Mouse (Mus musculus): ENCODE data around the gene Oxsr1.
"Not testable (repeated sequence)": the region's sequence is repeated elsewhere in the genome, so short reads cannot be mapped to it uniquely, and the experiment has no call there.

Gene Oxsr1

GRCm38 (mm10) chr9:119219667-119220066 is 102.6 kb downstream of the Oxsr1 start:
- DNase-seq (ENCODE audit: low read depth, low spot score), result no peak

GRCm38 (mm10) chr9:119215341-119215740 is 106.9 kb downstream of the Oxsr1 start:
- not testable (repeated sequence) for DNase-seq (ENCODE audit: low read depth, low spot score)

- DNase-seq (ENCODE audit: low read depth, low spot score), result no peak
Measured at GRCm38 (mm10) chr9:119214601-119215000, 107.6 kb downstream of the Oxsr1 start.

- DNase-seq (ENCODE audit: low read depth, low spot score), result no peak
Measured at GRCm38 (mm10) chr9:119212996-119213395, 109.2 kb downstream of the Oxsr1 start.

- DNase-seq (ENCODE audit: low read depth, low spot score), result no peak
Measured at GRCm38 (mm10) chr9:119208998-119209397, 113.2 kb downstream of the Oxsr1 start, which contains the start of gene Slc22a13. Gene Slc22a13, minus strand, starts transcription at chr9:119209098.

GRCm38 (mm10) chr9:119207113-119207512 is 115.1 kb downstream of the Oxsr1 start:
- DNase-seq (ENCODE audit: low read depth, low spot score), result no peak

GRCm38 (mm10) chr9:119206666-119207065 is 115.6 kb downstream of the Oxsr1 start:
- no peak for DNase-seq (ENCODE audit: low read depth, low spot score)

- no peak for DNase-seq (ENCODE audit: low read depth, low spot score)
Measured at GRCm38 (mm10) chr9:119205756-119206155, 116.5 kb downstream of the Oxsr1 start.

GRCm38 (mm10) chr9:119203617-119204016 is 118.6 kb downstream of the Oxsr1 start:
- no peak for DNase-seq (ENCODE audit: low read depth, low spot score)

GRCm38 (mm10) chr9:119201653-119202052 is 120.6 kb downstream of the Oxsr1 start:
- no peak for DNase-seq (ENCODE audit: low read depth, low spot score)

GRCm38 (mm10) chr9:119199151-119199861 is 122.9 kb downstream of the Oxsr1 start:
- DNase-seq (ENCODE audit: low read depth, low spot score), result no peak

- DNase-seq (ENCODE audit: low read depth, low spot score), result peak; percentile 65
Measured at GRCm38 (mm10) chr9:119192202-119192990, 129.8 kb downstream of the Oxsr1 start.

All from CD4-positive, CD25-positive, alpha-beta regulatory T cell, adult 2 months (primary cell).